Mouse (Mus musculus) MEL (cell line): ENCODE data around the gene Pakap. TPM values are rescaled to one million over a fixed set of nuclear protein-coding genes. Genes with fewer than 3 reads are reported as not detected.

Experiments used
- DNase-seq: peaks from one replicate; pipeline ENCODE4 v3.0.0; 2011; ENCODE audit warnings: low read depth, low spot score
- H3K27ac ChIP-seq: 2 replicates; pipeline ENCODE4 v1.5.1; 2012; ENCODE audit warnings: low read depth, mild to moderate bottlenecking, control low read depth, low read length, moderate library complexity; ENCODE audit not compliant: control insufficient read depth
- H3K27me3 ChIP-seq, 2 experiments: fragments of 150-350 bp in 1 of 2; sonication (generic) in 1 of 2; 2 replicates each; pipeline ENCODE4 v1.6.1; 2012; ENCODE audit warnings: low read length in 2 of 2, mild to moderate bottlenecking in 2 of 2, improper control_type of control experiment in 1 of 2, moderate library complexity in 1 of 2; ENCODE audit not compliant: insufficient read depth in 2 of 2, control insufficient read depth in 1 of 2
- H3K36me3 ChIP-seq, 2 experiments: 2 replicates each; pipeline ENCODE4 v1.6.1; 2012 to 2014; ENCODE audit warnings: low read length in 2 of 2, improper control_type of control experiment in 1 of 2, inconsistent platforms in 1 of 2, mild to moderate bottlenecking in 1 of 2; ENCODE audit not compliant: insufficient read depth in 2 of 2, control insufficient read depth in 1 of 2
- H3K4me1 ChIP-seq, 2 experiments: fragments of 150-350 bp in 1 of 2; sonication (generic) in 1 of 2; 2 replicates each; pipeline ENCODE4 v1.6.1; 2012; ENCODE audit warnings: low read length in 2 of 2, improper control_type of control experiment in 1 of 2, mild to moderate bottlenecking in 1 of 2; ENCODE audit not compliant: insufficient read depth in 2 of 2, control insufficient read depth in 1 of 2
- H3K4me3 ChIP-seq, 2 experiments: fragments of 150-350 bp in 1 of 2; sonication (generic) in 1 of 2; 2 replicates each; pipeline ENCODE4 v1.5.1; 2012; ENCODE audit warnings: low read depth in 2 of 2, low read length in 2 of 2, mild to moderate bottlenecking in 2 of 2, moderate library complexity in 2 of 2, control low read depth in 1 of 2, improper control_type of control experiment in 1 of 2; ENCODE audit not compliant: control insufficient read depth in 1 of 2, insufficient read depth in 1 of 2
- H3K79me2 ChIP-seq: 2 replicates; pipeline ENCODE4 v1.6.1; 2012; ENCODE audit warnings: mild to moderate bottlenecking, low read length, moderate library complexity; ENCODE audit not compliant: control insufficient read depth, poor library complexity, insufficient read depth
- H3K9ac ChIP-seq: 2 replicates; pipeline ENCODE4 v1.6.1; 2012; ENCODE audit warnings: low read depth, mild to moderate bottlenecking, control low read depth, low read length, moderate library complexity; ENCODE audit not compliant: control insufficient read depth, poor library complexity, severe bottlenecking
- H3K9me3 ChIP-seq: fragments of 150-350 bp; sonication (generic); replicated peaks from 2 replicates; pipeline ENCODE4 v1.6.1; 2012; ENCODE audit warnings: mild to moderate bottlenecking, low read length, improper control_type of control experiment, moderate library complexity; ENCODE audit not compliant: insufficient read depth
- CTCF ChIP-seq, 3 experiments: IDR thresholded peaks in 2 of 3; conservative IDR thresholded peaks in 1 of 3; 2 replicates each; pipeline ENCODE4 v1.5.1; 2011 to 2012; ENCODE audit warnings: low read length in 3 of 3, low read depth in 2 of 3, mild to moderate bottlenecking in 2 of 3, improper control_type of control experiment in 1 of 3, inconsistent platforms in 1 of 3, mixed read lengths in 1 of 3, moderate library complexity in 1 of 3; ENCODE audit not compliant: control insufficient read depth in 1 of 3, insufficient read depth in 1 of 3, poor library complexity in 1 of 3, severe bottlenecking in 1 of 3
- ELF1 ChIP-seq: IDR thresholded peaks from 2 replicates; pipeline ENCODE4 v1.6.1; 2014; ENCODE audit warnings: low read depth, mild to moderate bottlenecking, inconsistent platforms, low read length, improper control_type of control experiment, moderate library complexity
- GABPA ChIP-seq: IDR thresholded peaks from 2 replicates; pipeline ENCODE4 v1.6.1; 2012; ENCODE audit warnings: low read depth, mild to moderate bottlenecking, inconsistent platforms, low read length, improper control_type of control experiment, moderate library complexity
- JUND ChIP-seq: IDR thresholded peaks from 2 replicates; pipeline ENCODE4 v1.6.1; 2011; ENCODE audit warnings: low read depth, mild to moderate bottlenecking, improper control_type of control experiment, low read length
- KAT2A ChIP-seq: conservative IDR thresholded peaks from 2 replicates; pipeline ENCODE4 v1.6.1; 2012; ENCODE audit warnings: low read depth, low read length, improper control_type of control experiment, inconsistent platforms
- MAX ChIP-seq: IDR thresholded peaks from 2 replicates; pipeline ENCODE4 v1.6.1; 2011; ENCODE audit warnings: low read length, improper control_type of control experiment
- MEF2A ChIP-seq: IDR thresholded peaks from 2 replicates; pipeline ENCODE4 v1.6.1; 2014; ENCODE audit warnings: low read depth, mild to moderate bottlenecking, inconsistent platforms, low read length, improper control_type of control experiment; ENCODE audit not compliant: poor library complexity, insufficient replicate concordance, severe bottlenecking; ENCODE audit errors: extremely low read depth
- MXI1 ChIP-seq: IDR thresholded peaks from 2 replicates; pipeline ENCODE4 v1.6.1; 2011; ENCODE audit warnings: mild to moderate bottlenecking, low read depth, low read length, improper control_type of control experiment
- POLR2A ChIP-seq, 2 experiments: IDR thresholded peaks; 2 replicates each; pipeline ENCODE4 v1.6.1; 2011 to 2012; ENCODE audit warnings: low read length in 2 of 2, mild to moderate bottlenecking in 2 of 2, control low read depth in 1 of 2, improper control_type of control experiment in 1 of 2, low read depth in 1 of 2, moderate library complexity in 1 of 2; ENCODE audit not compliant: control insufficient read depth in 1 of 2, insufficient read depth in 1 of 2, poor library complexity in 1 of 2
- RAD21 ChIP-seq: IDR thresholded peaks from 2 replicates; pipeline ENCODE4 v1.6.1; 2011; ENCODE audit warnings: mild to moderate bottlenecking, low read depth, low read length, improper control_type of control experiment
- RCOR1 ChIP-seq: IDR thresholded peaks from 2 replicates; pipeline ENCODE4 v1.6.1; 2012; ENCODE audit warnings: low read depth, mild to moderate bottlenecking, inconsistent platforms, low read length, improper control_type of control experiment
- SIN3A ChIP-seq: IDR thresholded peaks from 2 replicates; pipeline ENCODE4 v1.6.1; 2012; ENCODE audit warnings: low read length, improper control_type of control experiment, inconsistent platforms
- USF1 ChIP-seq: IDR thresholded peaks from 2 replicates; pipeline ENCODE4 v1.6.1; 2014; ENCODE audit warnings: low read depth, mild to moderate bottlenecking, inconsistent platforms, low read length, improper control_type of control experiment, moderate library complexity
- USF2 ChIP-seq, 2 experiments: IDR thresholded peaks; 2 replicates each; pipeline ENCODE4 v1.6.1; 2011 to 2012; ENCODE audit warnings: improper control_type of control experiment in 2 of 2, low read length in 2 of 2, borderline replicate concordance in 1 of 2, inconsistent platforms in 1 of 2, low read depth in 1 of 2, mild to moderate bottlenecking in 1 of 2; ENCODE audit not compliant: insufficient read depth in 1 of 2
- ZKSCAN1 ChIP-seq: IDR thresholded peaks from 2 replicates; pipeline ENCODE4 v1.6.1; 2012; ENCODE audit warnings: low read depth, mild to moderate bottlenecking, inconsistent platforms, low read length, improper control_type of control experiment, moderate library complexity
- ZMIZ1 ChIP-seq: IDR thresholded peaks from 2 replicates; pipeline ENCODE4 v1.6.1; 2012; ENCODE audit warnings: low read depth, mild to moderate bottlenecking, inconsistent platforms, low read length, improper control_type of control experiment, moderate library complexity
- polyA plus RNA-seq, 2 experiments: library from polyadenylated mRNA; stranded (reverse) in 1 of 2; unstranded in 1 of 2; fragments of >175 nt in 1 of 2; fragments of >200 nt in 1 of 2; gene quantifications; 2 replicates each; pipeline versions ENCODE4 v1.2.1 to v1.2.4; 2012; ENCODE audit warnings: low replicate concordance in 2 of 2, low read depth in 1 of 2; ENCODE audit not compliant: insufficient read length in 2 of 2, insufficient read depth in 1 of 2, missing spikeins in 1 of 2
- total RNA-seq: library from RNA; depleted of rRNA; stranded (reverse); fragments of 300-350 nt; gene quantifications from 2 replicates; pipeline ENCODE4 v1.2.3, GENCODE M21; 2012

The Pakap gene
- total and polyA plus RNA-seq, 3 experiments = not detected

DNA sequence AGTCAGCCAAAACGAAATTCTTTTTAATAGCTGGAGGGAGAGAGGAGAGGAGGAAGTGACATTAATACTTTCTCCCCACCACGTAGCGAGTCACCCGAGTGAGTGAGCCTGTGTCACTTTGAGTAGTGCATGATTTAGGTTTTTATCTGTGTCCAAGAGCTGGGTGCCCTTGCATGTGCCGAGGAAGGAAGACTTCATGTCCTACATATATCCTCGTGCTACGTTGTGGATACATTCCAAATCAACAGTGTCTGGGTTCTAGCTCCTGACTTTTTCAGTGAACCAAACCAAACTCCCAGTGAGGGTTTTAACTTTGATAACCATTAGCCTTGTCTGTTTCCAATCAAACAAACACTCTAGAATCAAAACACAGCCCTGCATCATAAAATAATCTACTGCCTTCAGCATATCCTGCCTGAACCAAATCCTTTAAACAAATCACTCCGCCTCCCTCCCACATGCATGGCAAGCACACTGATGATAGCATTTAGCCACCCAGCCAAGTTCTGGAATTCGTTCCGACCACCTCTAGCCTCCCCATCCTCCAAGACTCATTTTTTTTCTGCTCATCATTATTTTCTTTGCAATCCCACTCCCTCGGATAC lies 175.4 kb downstream of the Pakap start:
- DNase-seq = no peak
- Histone ChIP-seq H3K4me3 (no peak overlapping the region), H3K9ac (no peak overlapping the region), H3K4me1 (no peaks in the 10 kb centered on the region), H3K27ac (no peak overlapping the region), H3K27me3 (peaks cover 0 to 3% of the 10 kb centered on the region in 2 experiments; a peak in 2 of 4 replicates), H3K79me2 (no peaks in the 10 kb centered on the region), H3K36me3 (no peaks in the 10 kb centered on the region), H3K9me3 (no peaks in the 10 kb centered on the region)
- no peak for TF ChIP-seq MEF2A
- TF ChIP-seq ZKSCAN1 = no peak
- TF ChIP-seq POLR2A (IDR thresholded peaks at IDR 0.05; ENCODE audit: control insufficient read depth in 1 of 2, insufficient read depth in 1 of 2, low read depth in 1 of 2, low read length in 2 of 2, poor library complexity in 1 of 2) = no peak
- no peak for TF ChIP-seq USF1
- TF ChIP-seq USF2 (IDR thresholded peaks at IDR 0.05; ENCODE audit: borderline replicate concordance in 1 of 2, insufficient read depth in 1 of 2, low read depth in 1 of 2, low read length in 2 of 2) = no peak
- TF ChIP-seq ELF1 = no peak
- no peak for TF ChIP-seq MAX

DNA sequence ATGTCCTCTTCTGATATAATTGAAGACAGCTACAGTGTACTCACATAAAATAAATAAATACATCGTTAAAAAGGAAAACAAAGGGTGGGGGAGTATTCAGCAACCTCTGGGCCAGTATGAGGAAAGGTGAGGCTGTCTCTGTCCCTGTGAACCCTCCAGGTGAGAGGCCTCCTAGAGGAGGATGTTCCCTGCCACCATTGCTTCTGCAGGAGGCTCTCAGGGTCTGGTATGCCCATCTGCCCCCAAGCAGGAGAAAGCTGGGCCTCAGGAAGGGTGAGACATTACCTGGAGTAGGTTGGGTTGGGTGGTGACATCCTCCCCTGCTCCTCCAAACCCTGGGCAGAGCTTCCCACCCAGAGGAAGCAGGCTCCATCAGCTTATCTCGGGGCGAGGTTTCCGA lies 182.7 kb downstream of the Pakap start:
- no peaks in the 10 kb centered on the region for H3K9me3 ChIP-seq
- H3K36me3 ChIP-seq = no peaks in the 10 kb centered on the region
- no peak for DNase-seq
- no peak overlapping the region for H3K4me3 ChIP-seq
- H3K79me2 ChIP-seq = no peaks in the 10 kb centered on the region
- H3K4me1 ChIP-seq = no peaks in the 10 kb centered on the region
- no peak overlapping the region for H3K27ac ChIP-seq
- H3K9ac ChIP-seq = no peak overlapping the region
- H3K27me3 ChIP-seq = no peaks in the 10 kb centered on the region; a peak in 1 of 4 replicates
- TF ChIP-seq RCOR1 (no peak), POLR2A (IDR thresholded peaks at IDR 0.05; ENCODE audit: control insufficient read depth in 1 of 2, insufficient read depth in 1 of 2, low read depth in 1 of 2, low read length in 2 of 2, poor library complexity in 1 of 2) (no peak), MAX (no peak), SIN3A (no peak), JUND (no peak)
- TF ChIP-seq, all 39 proteins: peak for 0

DNA sequence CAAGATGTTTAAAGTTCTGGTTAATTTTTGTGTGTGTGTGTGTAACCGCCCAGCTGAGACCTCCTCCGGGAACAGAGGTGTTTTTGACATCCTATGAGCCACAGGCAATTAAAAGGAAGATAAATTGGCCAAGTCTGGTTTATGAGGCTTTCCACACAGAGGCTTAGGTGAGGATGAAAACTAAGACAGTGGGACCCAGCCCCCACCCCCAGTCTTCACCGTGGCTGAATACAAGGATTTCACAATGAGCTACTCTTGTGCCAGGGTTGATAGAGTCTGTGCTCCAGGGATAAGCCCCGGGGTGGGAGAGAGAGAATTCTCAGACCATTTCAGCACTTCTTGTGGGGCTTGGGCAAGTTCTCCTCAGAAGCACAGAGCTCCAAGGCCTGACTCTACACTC lies 183.1 kb downstream of the Pakap start:
- TF ChIP-seq RAD21 (no peak), KAT2A (no peak), USF2 (IDR thresholded peaks at IDR 0.05; ENCODE audit: borderline replicate concordance in 1 of 2, insufficient read depth in 1 of 2, low read depth in 1 of 2, low read length in 2 of 2) (no peak), MXI1 (no peak), CTCF (IDR thresholded peaks at IDR 0.05 in 2 of 3, conservative IDR thresholded peaks at IDR 0.05 in 1 of 3; ENCODE audit: control insufficient read depth in 1 of 3, insufficient read depth in 1 of 3, low read depth in 2 of 3, low read length in 3 of 3, poor library complexity in 1 of 3, severe bottlenecking in 1 of 3) (no peak), ZMIZ1 (no peak), GABPA (no peak)
- TF ChIP-seq, all 39 proteins: peak for 0
- no peaks in the 10 kb centered on the region; a peak in 1 of 4 replicates for H3K27me3 ChIP-seq

More for the DNA sequence above, 183.1 kb downstream of the Pakap start:
- H3K79me2 ChIP-seq = no peaks in the 10 kb centered on the region
- H3K4me3 ChIP-seq = no peak overlapping the region
- H3K36me3 ChIP-seq = no peaks in the 10 kb centered on the region
- H3K9ac ChIP-seq = no peak overlapping the region
- no peak overlapping the region for H3K27ac ChIP-seq
- H3K4me1 ChIP-seq = no peaks in the 10 kb centered on the region
- DNase-seq = no peak
- no peaks in the 10 kb centered on the region for H3K9me3 ChIP-seq
